Mouse (Mus musculus) limb, embryonic 12.5 days (tissue): ENCODE measurements at regions not wholly inside any gene's neighbourhood (a gene's known extent, or its start where the extent isn't known, plus 50 kb on each side); places are given as distances from the start of the nearest gene placed in this dataset.
A peak's percentile ranks its signal among the peaks of the same experiment; 100 is the strongest.

ENCODE experiments used
- ATAC-seq: fragments of 200-750 bp; cut with Nextera tagmentation; 2 replicates; pipeline ENCODE4 v1.8.0; 2017; ENCODE audit warnings: low read depth, moderate TSS enrichment; ENCODE audit not compliant: insufficient number of reproducible peaks, insufficient read depth, low FRiP score, low TSS enrichment
- H3K27ac ChIP-seq: fragments of 300-500 bp; sonication (generic); 2 replicates; pipeline ENCODE4 v1.5.1; 2016; ENCODE audit warnings: mild to moderate bottlenecking, moderate library complexity
- H3K27me3 ChIP-seq: fragments of 300-500 bp; sonication (generic); 2 replicates; pipeline ENCODE4 v1.6.1; 2016; ENCODE audit warnings: mild to moderate bottlenecking, moderate library complexity
- H3K36me3 ChIP-seq: fragments of 300-500 bp; sonication (generic); 2 replicates; pipeline ENCODE4 v1.6.1; 2016; ENCODE audit warnings: mild to moderate bottlenecking, moderate library complexity
- H3K4me1 ChIP-seq: fragments of 300-500 bp; sonication (generic); replicated peaks from 2 replicates; pipeline ENCODE4 v1.6.1; 2016
- H3K4me2 ChIP-seq: fragments of 300-500 bp; sonication (generic); 2 replicates; pipeline ENCODE4 v1.6.1; 2016; ENCODE audit warnings: mild to moderate bottlenecking, moderate library complexity
- H3K4me3 ChIP-seq: fragments of 300-500 bp; sonication (generic); replicated peaks from 2 replicates; pipeline ENCODE4 v1.5.1; 2016; ENCODE audit warnings: mild to moderate bottlenecking
- H3K9ac ChIP-seq: fragments of 300-500 bp; sonication (generic); replicated peaks from 2 replicates; pipeline ENCODE4 v1.6.1; 2016; ENCODE audit warnings: mild to moderate bottlenecking, moderate library complexity
- H3K9me3 ChIP-seq: fragments of 300-500 bp; sonication (generic); 2 replicates; pipeline ENCODE4 v1.6.1; 2016; ENCODE audit warnings: mild to moderate bottlenecking, moderate library complexity
- WGBS: fragments of 180-500 bp; shearing (Covaris S2); methylation state at CpG from one replicate; pipeline ENCODE4 v1.1.7; 2016; 5-methylcytosine and 5-hydroxymethylcytosine counted together

GRCm38 (mm10) chr1:119153619-119154018, 100.2 kb upstream of the Gli2 start:
- 95% methylated on average over 4 of the region's 4 CpGs for WGBS
- no peak overlapping the region for H3K9ac ChIP-seq
- H3K27ac ChIP-seq: no peak overlapping the region
- H3K4me3 ChIP-seq: no peak overlapping the region
- no peak overlapping the region for H3K4me2 ChIP-seq
- H3K4me1 ChIP-seq: peaks cover 6% of the 10 kb centered on the region; the same call in 1 of the 2 replicates
- H3K9me3 ChIP-seq: peaks cover 7% of the 10 kb centered on the region; the same call in 1 of the 2 replicates
- no peaks in the 10 kb centered on the region for H3K27me3 ChIP-seq
- no peaks in the 10 kb centered on the region for H3K36me3 ChIP-seq
- no peak for ATAC-seq

DNA sequence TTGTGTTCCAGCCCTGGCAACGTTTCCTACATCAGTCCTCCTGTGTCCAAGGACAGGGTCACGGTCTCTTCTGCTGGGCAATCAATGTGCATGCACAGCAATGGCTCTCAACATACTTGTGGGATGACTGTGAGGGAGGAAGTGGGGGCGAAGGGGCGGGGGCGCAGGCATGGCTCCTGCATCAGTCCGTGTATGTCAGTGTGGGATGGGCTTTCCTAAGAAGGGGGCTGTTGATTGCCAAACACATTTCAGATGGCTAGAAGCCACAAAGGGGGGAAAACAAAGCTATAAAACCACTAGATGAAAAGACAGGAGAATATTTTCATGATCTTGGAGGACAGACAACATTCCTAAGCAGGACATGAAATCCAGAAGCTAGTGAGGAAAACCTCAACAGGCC, 99.4 kb upstream of the Gli2 start:
- Histone ChIP-seq H3K9ac (no peak overlapping the region), H3K9me3 (peaks cover 7% of the 10 kb centered on the region; the same call in 1 of the 2 replicates), H3K4me1 (peaks cover 6% of the 10 kb centered on the region; the same call in 1 of the 2 replicates), H3K4me2 (no peak overlapping the region), H3K27ac (peak overlapping the region; percentile 62; the same call in 1 of the 2 replicates), H3K36me3 (no peaks in the 10 kb centered on the region), H3K4me3 (no peak overlapping the region), H3K27me3 (no peaks in the 10 kb centered on the region)
- ATAC-seq: no peak
- 72% methylated on average over 6 of the region's 6 CpGs for WGBS

DNA sequence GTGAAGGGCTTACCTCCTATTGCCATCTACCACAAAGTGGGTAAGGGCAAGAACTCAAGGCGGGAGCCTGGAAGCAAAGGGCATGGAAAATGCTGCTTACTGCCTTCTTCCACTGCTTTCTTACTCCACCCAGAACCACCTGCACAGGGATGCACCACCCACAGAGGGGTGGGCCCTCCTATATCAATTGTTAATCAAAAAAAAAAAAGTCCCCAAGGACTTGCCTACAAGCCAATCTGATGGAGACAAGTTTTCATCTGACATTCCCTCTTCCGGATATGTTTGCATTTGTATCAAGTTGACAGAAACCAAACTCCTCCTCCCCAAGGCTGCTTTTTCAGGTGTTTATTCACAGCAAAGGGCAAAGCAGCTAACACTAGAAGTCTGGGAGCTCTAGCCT, 94.1 kb upstream of the Gli2 start:
- Histone ChIP-seq H3K9ac (no peak overlapping the region), H3K27ac (no peak overlapping the region), H3K4me1 (no peaks in the 10 kb centered on the region; the same call in 1 of the 2 replicates), H3K9me3 (no peaks in the 10 kb centered on the region), H3K4me2 (no peak overlapping the region), H3K36me3 (no peaks in the 10 kb centered on the region), H3K4me3 (no peak overlapping the region), H3K27me3 (no peaks in the 10 kb centered on the region)
- WGBS: 87% methylated on average over 2 of the region's 2 CpGs
- no peak for ATAC-seq

DNA sequence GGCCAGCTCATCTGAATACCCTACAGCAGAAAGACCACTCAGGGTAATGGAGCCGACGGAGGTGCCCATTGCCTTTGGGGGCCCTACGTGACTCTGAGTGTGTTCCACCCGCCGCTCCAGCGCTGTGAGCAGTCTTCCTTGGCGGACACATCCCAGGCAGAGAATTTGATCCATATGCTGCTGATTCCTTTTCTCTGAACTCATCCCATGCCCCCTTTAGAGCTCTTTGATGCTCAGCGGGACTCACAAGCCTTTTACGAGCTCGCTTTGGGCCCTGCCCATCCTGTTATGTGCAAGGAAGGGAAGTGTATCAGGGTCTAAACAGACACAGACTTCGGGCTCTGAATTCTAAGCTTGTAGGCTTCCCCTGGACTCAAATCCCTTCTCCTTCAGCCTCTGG, 90.4 kb upstream of the Gli2 start:
- Histone ChIP-seq H3K27me3 (no peaks in the 10 kb centered on the region), H3K9ac (no peak overlapping the region), H3K4me2 (no peak overlapping the region), H3K4me1 (no peaks in the 10 kb centered on the region; the same call in 1 of the 2 replicates), H3K27ac (0 out of 2 replicates have a peak overlapping the region, but pooled peaks have one; percentile 47), H3K4me3 (no peak overlapping the region), H3K36me3 (no peaks in the 10 kb centered on the region), H3K9me3 (no peaks in the 10 kb centered on the region)
- WGBS: 15% methylated on average over 11 of the region's 11 CpGs
- no peak for ATAC-seq

DNA sequence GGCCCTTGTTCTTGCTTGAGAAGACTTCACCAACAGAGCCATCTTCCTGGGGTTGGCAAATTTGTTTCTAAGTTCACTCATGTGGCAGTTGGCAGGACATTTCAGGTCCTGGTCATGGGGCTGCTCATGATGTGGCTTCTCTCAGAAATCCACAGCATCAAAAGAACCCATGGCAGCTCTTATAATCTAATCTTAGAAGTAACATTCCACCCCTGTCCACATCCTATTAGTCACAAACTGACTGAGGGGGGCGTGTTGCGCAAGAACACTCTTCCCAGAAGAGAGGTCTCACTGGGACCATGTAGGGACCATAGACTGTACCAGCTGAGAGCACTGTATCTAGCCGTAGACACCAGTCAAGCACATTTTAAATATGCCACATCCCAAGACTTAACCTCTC, 75.6 kb upstream of the Gli2 start:
- Histone ChIP-seq H3K4me3 (no peak overlapping the region), H3K36me3 (no peaks in the 10 kb centered on the region), H3K9me3 (no peaks in the 10 kb centered on the region), H3K4me1 (no peaks in the 10 kb centered on the region), H3K4me2 (no peak overlapping the region), H3K9ac (no peak overlapping the region), H3K27me3 (no peaks in the 10 kb centered on the region), H3K27ac (no peak overlapping the region)
- WGBS: 85% methylated on average over 3 of the region's 3 CpGs
- ATAC-seq: no peak

- Histone ChIP-seq H3K27ac (no peak overlapping the region), H3K9me3 (no peaks in the 10 kb centered on the region), H3K4me2 (no peak overlapping the region), H3K4me3 (no peak overlapping the region), H3K4me1 (no peaks in the 10 kb centered on the region), H3K36me3 (no peaks in the 10 kb centered on the region), H3K27me3 (no peaks in the 10 kb centered on the region), H3K9ac (no peak overlapping the region)
- WGBS: 53% methylated on average over 6 of the region's 6 CpGs
- ATAC-seq: no peak
Measured at GRCm38 (mm10) chr1:119125561-119125960, 72.1 kb upstream of the Gli2 start.

DNA sequence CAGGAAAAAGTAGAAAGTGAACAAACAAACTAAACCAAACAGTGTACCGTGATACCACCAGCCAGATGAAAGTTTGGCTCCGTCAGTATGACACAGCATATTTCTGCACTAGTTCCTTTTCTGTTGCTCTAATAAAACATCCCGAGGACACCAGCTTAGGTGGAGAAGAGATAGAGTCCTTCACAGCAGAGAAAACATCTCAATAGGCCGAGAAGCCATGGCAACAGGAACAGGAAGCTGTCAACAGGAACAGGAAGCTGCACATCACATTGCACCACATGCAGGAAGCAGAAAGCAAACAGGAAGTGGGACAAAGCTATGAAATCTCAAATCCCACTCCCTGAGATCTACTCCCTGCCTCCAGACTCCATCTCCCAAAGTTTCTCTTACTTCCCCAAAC, 71.4 kb upstream of the Gli2 start:
- Histone ChIP-seq H3K36me3 (no peaks in the 10 kb centered on the region), H3K4me3 (no peak overlapping the region), H3K27me3 (no peaks in the 10 kb centered on the region), H3K27ac (no peak overlapping the region), H3K9ac (no peak overlapping the region), H3K4me2 (no peak overlapping the region), H3K9me3 (no peaks in the 10 kb centered on the region), H3K4me1 (no peaks in the 10 kb centered on the region)
- WGBS: 90% methylated on average over 4 of the region's 4 CpGs
- ATAC-seq: no peak

- ATAC-seq: no peak
- H3K9ac ChIP-seq: no peak overlapping the region
- 86% methylated on average over 2 of the region's 2 CpGs for WGBS
- no peak overlapping the region for H3K4me3 ChIP-seq
- H3K27ac ChIP-seq: no peak overlapping the region
- no peaks in the 10 kb centered on the region for H3K9me3 ChIP-seq
- H3K36me3 ChIP-seq: no peaks in the 10 kb centered on the region
- no peaks in the 10 kb centered on the region for H3K4me1 ChIP-seq
- H3K27me3 ChIP-seq: no peaks in the 10 kb centered on the region
- no peak overlapping the region for H3K4me2 ChIP-seq
Measured at GRCm38 (mm10) chr1:119124063-119124462, 70.6 kb upstream of the Gli2 start.

GRCm38 (mm10) chr1:119123402-119123801, 70.0 kb upstream of the Gli2 start:
- Histone ChIP-seq H3K4me2 (no peak overlapping the region), H3K27ac (no peak overlapping the region), H3K4me1 (no peaks in the 10 kb centered on the region), H3K9me3 (no peaks in the 10 kb centered on the region), H3K4me3 (no peak overlapping the region), H3K27me3 (no peaks in the 10 kb centered on the region), H3K9ac (no peak overlapping the region), H3K36me3 (no peaks in the 10 kb centered on the region)
- no peak for ATAC-seq
- 53% methylated on average over 3 of the region's 3 CpGs for WGBS

- H3K27ac ChIP-seq: no peak overlapping the region
- H3K36me3 ChIP-seq: no peaks in the 10 kb centered on the region
- no peak overlapping the region for H3K4me3 ChIP-seq
- H3K27me3 ChIP-seq: no peaks in the 10 kb centered on the region
- H3K4me1 ChIP-seq: no peaks in the 10 kb centered on the region
- no peak overlapping the region for H3K9ac ChIP-seq
- no peak for ATAC-seq
- no peak overlapping the region for H3K4me2 ChIP-seq
- 84% methylated on average over 6 of the region's 6 CpGs for WGBS
- no peaks in the 10 kb centered on the region for H3K9me3 ChIP-seq
Measured at GRCm38 (mm10) chr1:119122975-119123374, 69.6 kb upstream of the Gli2 start.

DNA sequence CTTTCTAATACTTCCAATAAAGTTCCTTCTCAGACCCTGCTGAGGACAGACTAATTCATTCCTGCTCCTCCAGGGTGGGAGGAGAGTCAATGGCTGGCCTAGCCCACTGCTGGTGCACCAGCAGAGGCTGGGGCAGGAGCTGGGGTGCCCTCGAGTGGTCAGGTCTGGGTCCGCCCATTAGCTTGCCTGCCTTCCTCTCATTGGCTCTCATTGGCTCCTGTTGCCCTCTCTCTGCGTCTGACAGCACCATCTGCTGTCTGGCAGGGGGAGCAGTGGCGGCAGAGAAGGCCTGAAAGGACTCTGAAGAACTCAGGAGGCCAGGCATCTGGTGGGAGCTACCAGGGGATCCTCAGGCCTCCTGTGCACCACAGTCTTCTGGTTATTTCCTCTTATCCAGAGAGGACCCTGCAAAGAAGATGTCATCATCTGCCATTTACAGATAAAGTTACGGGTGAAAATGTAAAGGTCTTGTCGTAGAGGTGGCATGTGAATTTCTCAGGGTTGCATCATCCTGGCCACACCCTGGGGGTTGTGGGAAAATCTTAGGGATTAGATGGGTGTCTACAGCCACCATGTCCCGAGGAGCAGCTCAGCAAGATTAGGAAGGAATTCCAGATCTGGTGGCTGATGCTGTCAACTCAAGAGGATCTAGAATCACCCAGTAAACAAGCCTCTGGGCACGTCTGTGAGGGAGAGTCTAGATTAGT, 66.6 kb upstream of the Gli2 start:
- Histone ChIP-seq H3K4me1 (no peaks in the 10 kb centered on the region), H3K27me3 (no peaks in the 10 kb centered on the region; the same call in 1 of the 2 replicates), H3K4me3 (no peak overlapping the region), H3K9me3 (no peaks in the 10 kb centered on the region), H3K9ac (no peak overlapping the region), H3K36me3 (no peaks in the 10 kb centered on the region), H3K27ac (no peak overlapping the region), H3K4me2 (no peak overlapping the region)
- no peak for ATAC-seq
- WGBS: 44% methylated on average over 8 of the region's 8 CpGs

DNA sequence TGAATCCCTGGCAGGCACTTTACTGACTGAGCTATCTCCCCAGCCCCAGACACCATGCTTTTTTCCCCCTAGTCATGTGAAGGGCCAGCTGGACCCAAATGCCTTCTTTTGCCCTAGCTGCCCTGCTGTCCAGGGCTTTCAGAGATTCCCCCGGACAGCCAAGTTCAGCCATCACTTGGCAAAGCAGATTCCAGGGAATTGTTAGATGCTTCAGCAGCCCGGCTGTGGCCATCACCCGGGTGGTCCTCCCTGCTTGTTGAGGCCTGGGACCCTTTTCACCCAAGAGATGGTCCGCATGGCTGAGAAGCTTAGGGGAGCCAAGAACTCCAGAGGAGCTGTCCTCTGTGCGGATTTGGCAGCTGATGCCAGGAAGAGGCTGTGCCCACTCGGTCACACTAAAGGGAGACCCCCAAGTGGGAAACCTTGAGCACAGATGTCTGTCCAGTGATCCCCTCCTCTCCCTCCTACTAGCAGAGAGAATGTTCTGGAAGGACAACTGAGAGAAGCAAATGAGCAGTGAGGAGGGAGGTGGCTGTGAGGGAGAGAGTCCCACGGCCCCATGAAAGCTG, 61.8 kb upstream of the Gli2 start:
- Histone ChIP-seq H3K27ac (no peak overlapping the region), H3K27me3 (no peaks in the 10 kb centered on the region; the same call in 1 of the 2 replicates), H3K36me3 (no peaks in the 10 kb centered on the region), H3K4me3 (no peak overlapping the region), H3K4me1 (no peaks in the 10 kb centered on the region), H3K9ac (no peak overlapping the region), H3K4me2 (no peak overlapping the region), H3K9me3 (no peaks in the 10 kb centered on the region)
- WGBS: 83% methylated on average over 7 of the region's 7 CpGs
- no peak for ATAC-seq
